Mouse (Mus musculus) testis, adult 2 months (tissue): Measurements from ENCODE around the gene Ep400.

ENCODE experiments used
- CTCF ChIP-seq: fragments of 200-500 bp; IDR thresholded peaks from 2 replicates; pipeline ENCODE4 v1.5.1; 2012; ENCODE audit warnings: low read depth, mild to moderate bottlenecking, inconsistent platforms, low read length, moderate library complexity; ENCODE audit not compliant: control insufficient read depth, insufficient read depth, insufficient replicate concordance
- POLR2A ChIP-seq: fragments of 200-500 bp; IDR thresholded peaks from 2 replicates; pipeline ENCODE4 v1.6.1; 2012; ENCODE audit warnings: low read depth, mild to moderate bottlenecking, inconsistent platforms, low read length, moderate library complexity; ENCODE audit not compliant: control insufficient read depth

DNA sequence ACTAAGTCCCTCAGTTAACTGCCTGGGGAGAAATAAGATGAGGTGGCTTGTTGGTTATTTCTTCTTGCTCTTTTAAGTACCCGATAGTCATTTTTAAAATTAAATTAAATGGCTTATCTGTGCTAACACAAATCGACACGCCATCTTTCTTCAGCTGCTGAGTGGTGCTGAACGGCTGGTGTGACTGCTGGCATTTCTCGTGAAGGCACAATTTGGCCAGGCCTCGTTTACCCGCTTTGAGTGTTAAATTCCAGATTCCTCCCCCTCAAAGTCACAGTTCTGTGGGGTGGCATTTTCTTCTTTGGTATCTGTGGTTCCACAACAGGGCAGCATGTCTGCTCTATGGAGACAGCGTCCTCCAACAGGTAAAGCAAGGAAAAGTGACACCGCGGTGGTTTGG, 143.2 kb downstream of the Ep400 start:
- no peak for TF ChIP-seq POLR2A
- no peak for TF ChIP-seq CTCF
